Mouse (Mus musculus) kidney, embryonic 15.5 days (tissue): ENCODE data around the gene Gm19668. TPM values are rescaled to one million over a fixed set of nuclear protein-coding genes. Genes with fewer than 3 reads are reported as not detected.

ENCODE experiments used
- ATAC-seq: fragments of 200-750 bp; cut with Nextera tagmentation; replicated peaks from 2 replicates; pipeline ENCODE4 v1.8.0; 2017; ENCODE audit warnings: moderate TSS enrichment; ENCODE audit not compliant: low FRiP score
- H3K27ac ChIP-seq: fragments of 300-500 bp; sonication (generic); 2 replicates; pipeline ENCODE4 v1.5.1; 2015; ENCODE audit warnings: mild to moderate bottlenecking, inconsistent platforms
- H3K27me3 ChIP-seq: fragments of 300-500 bp; sonication (generic); 2 replicates; pipeline ENCODE4 v1.6.1; 2015; ENCODE audit warnings: inconsistent platforms
- H3K36me3 ChIP-seq: fragments of 300-500 bp; sonication (generic); 2 replicates; pipeline ENCODE4 v1.6.1; 2015; ENCODE audit warnings: inconsistent platforms
- H3K4me1 ChIP-seq: fragments of 300-500 bp; sonication (generic); 2 replicates; pipeline ENCODE4 v1.6.1; 2015; ENCODE audit warnings: inconsistent platforms
- H3K4me2 ChIP-seq: fragments of 300-500 bp; sonication (generic); 2 replicates; pipeline ENCODE4 v1.6.1; 2015; ENCODE audit warnings: moderate library complexity, mild to moderate bottlenecking, inconsistent platforms
- H3K4me3 ChIP-seq: fragments of 300-500 bp; sonication (generic); replicated peaks from 2 replicates; pipeline ENCODE4 v1.5.1; 2015; ENCODE audit warnings: mild to moderate bottlenecking, inconsistent platforms
- H3K9ac ChIP-seq: fragments of 300-500 bp; sonication (generic); 2 replicates; pipeline ENCODE4 v1.6.1; 2015; ENCODE audit warnings: mild to moderate bottlenecking, inconsistent platforms
- H3K9me3 ChIP-seq: fragments of 300-500 bp; sonication (generic); replicated peaks from 2 replicates; pipeline ENCODE4 v1.6.1; 2016; ENCODE audit warnings: inconsistent platforms
- WGBS: fragments of 180-500 bp; shearing (Covaris S2); methylation state at CpG from one replicate; pipeline ENCODE4 v1.1.7; 2015; ENCODE audit warnings: mixed read lengths; 5-methylcytosine and 5-hydroxymethylcytosine counted together
- polyA plus RNA-seq: library from polyadenylated mRNA; unstranded; fragments of >200 nt; fragmentation: Nextera tagmentation; extraction: Ambion mirVana; gene quantifications from 2 replicates; pipeline ENCODE4 v1.2.1, GENCODE M21; 2015

Gene Gm19668
- polyA plus RNA-seq = not detected in 2 replicates

- Histone ChIP-seq H3K9ac (no peak within 1 kb of the TSS), H3K4me2 (no peak within 1 kb of the TSS), H3K4me3 (no peak within 1 kb of the TSS), H3K27me3 (no peaks in the 10 kb centered on the region), H3K36me3 (no peaks in the 10 kb centered on the region), H3K27ac (no peak within 1 kb of the TSS), H3K4me1 (0 out of 2 replicates have a peak, but pooled peaks cover 2% of the 10 kb centered on the region), H3K9me3 (no peaks in the 10 kb centered on the region)
- 46% methylated on average over 8 of the region's 8 CpGs for WGBS
- ATAC-seq = no peak
These were observed at the start of gene Gm19668 for GRCm38 (mm10) chr10:77798921-77799508. TSS of gene Gm19668 (minus strand) at chr10:77799133.

GRCm38 (mm10) chr10:77847538-77847937 is 48.6 kb upstream of the Gm19668 start:
- WGBS = 70% methylated on average over 2 of the region's 2 CpGs
- 0 out of 2 replicates have a peak, but pooled peaks cover 2% of the 10 kb centered on the region for H3K9me3 ChIP-seq
- H3K27me3 ChIP-seq = no peaks in the 10 kb centered on the region
- H3K36me3 ChIP-seq = no peaks in the 10 kb centered on the region
- H3K4me1 ChIP-seq = no peaks in the 10 kb centered on the region
- no peak overlapping the region for H3K27ac ChIP-seq
- H3K9ac ChIP-seq = no peak overlapping the region
- H3K4me3 ChIP-seq = no peak overlapping the region
- no peak for ATAC-seq
- no peak overlapping the region for H3K4me2 ChIP-seq

GRCm38 (mm10) chr10:77846961-77847360 is 48.0 kb upstream of the Gm19668 start:
- no peak for ATAC-seq
- no peak overlapping the region for H3K27ac ChIP-seq
- H3K4me2 ChIP-seq = no peak overlapping the region
- no peaks in the 10 kb centered on the region for H3K4me1 ChIP-seq
- H3K9ac ChIP-seq = no peak overlapping the region
- no peaks in the 10 kb centered on the region for H3K27me3 ChIP-seq
- 36% methylated on average over 2 of the region's 2 CpGs for WGBS
- 0 out of 2 replicates have a peak, but pooled peaks cover 2% of the 10 kb centered on the region for H3K9me3 ChIP-seq
- H3K4me3 ChIP-seq = no peak overlapping the region
- H3K36me3 ChIP-seq = no peaks in the 10 kb centered on the region

- Histone ChIP-seq H3K9ac (no peak within 1 kb of the TSS), H3K36me3 (no peaks in the 10 kb centered on the region), H3K4me2 (no peak within 1 kb of the TSS), H3K4me1 (no peaks in the 10 kb centered on the region), H3K27ac (no peak within 1 kb of the TSS), H3K4me3 (no peak within 1 kb of the TSS), H3K27me3 (no peaks in the 10 kb centered on the region), H3K9me3 (0 out of 2 replicates have a peak, but pooled peaks cover 2% of the 10 kb centered on the region)
- no peak for ATAC-seq
- WGBS = 69% methylated on average over 3 of the region's 3 CpGs
These were observed 47.6 kb upstream of the Gm19668 start, which contains the start of gene Gm36176 for GRCm38 (mm10) chr10:77846503-77846902. TSS of gene Gm36176 (plus strand) at chr10:77846803.

- H3K27ac ChIP-seq = no peak overlapping the region
- no peaks in the 10 kb centered on the region for H3K9me3 ChIP-seq
- ATAC-seq = no peak
- H3K9ac ChIP-seq = no peak overlapping the region
- no peaks in the 10 kb centered on the region for H3K27me3 ChIP-seq
- no peaks in the 10 kb centered on the region for H3K4me1 ChIP-seq
- no peaks in the 10 kb centered on the region for H3K36me3 ChIP-seq
- H3K4me3 ChIP-seq = no peak overlapping the region
- 70% methylated on average over 6 of the region's 6 CpGs for WGBS
- no peak overlapping the region for H3K4me2 ChIP-seq
These were observed 40.1 kb upstream of the Gm19668 start for GRCm38 (mm10) chr10:77839006-77839405.

- H3K9me3 ChIP-seq = no peaks in the 10 kb centered on the region
- no peaks in the 10 kb centered on the region for H3K36me3 ChIP-seq
- no peak within 1 kb of the TSS for H3K4me3 ChIP-seq
- no peak within 1 kb of the TSS for H3K4me2 ChIP-seq
- no peaks in the 10 kb centered on the region for H3K27me3 ChIP-seq
- WGBS = 70% methylated on average over 9 of the region's 9 CpGs
- no peak within 1 kb of the TSS for H3K9ac ChIP-seq
- H3K27ac ChIP-seq = no peak within 1 kb of the TSS
- H3K4me1 ChIP-seq = no peaks in the 10 kb centered on the region
- ATAC-seq = no peak
These were observed 36.7 kb upstream of the Gm19668 start, which contains the start of gene Krtap10-10 for GRCm38 (mm10) chr10:77835647-77836046. TSS of gene Krtap10-10 (plus strand) at chr10:77835947.

GRCm38 (mm10) chr10:77826951-77827350 is 28.0 kb upstream of the Gm19668 start, which contains the start of gene Krtap10-4:
TSS of gene Krtap10-4 (minus strand) at chr10:77827095.
- Histone ChIP-seq H3K9me3 (no peaks in the 10 kb centered on the region), H3K27ac (no peak within 1 kb of the TSS), H3K9ac (no peak within 1 kb of the TSS), H3K4me1 (no peaks in the 10 kb centered on the region), H3K4me2 (no peak within 1 kb of the TSS), H3K27me3 (no peaks in the 10 kb centered on the region), H3K4me3 (no peak within 1 kb of the TSS), H3K36me3 (no peaks in the 10 kb centered on the region)
- WGBS = 61% methylated on average over 6 of the region's 6 CpGs
- ATAC-seq = no peak

- no peaks in the 10 kb centered on the region for H3K27me3 ChIP-seq
- H3K4me1 ChIP-seq = no peaks in the 10 kb centered on the region
- no peak overlapping the region for H3K9ac ChIP-seq
- H3K36me3 ChIP-seq = no peaks in the 10 kb centered on the region
- H3K4me2 ChIP-seq = no peak overlapping the region
- no peak overlapping the region for H3K4me3 ChIP-seq
- no peak overlapping the region for H3K27ac ChIP-seq
- 51% methylated on average over 4 of the region's 4 CpGs for WGBS
- ATAC-seq = no peak
- no peaks in the 10 kb centered on the region for H3K9me3 ChIP-seq
These were observed 20.3 kb upstream of the Gm19668 start for GRCm38 (mm10) chr10:77819203-77819602.

GRCm38 (mm10) chr10:77818523-77818922 is 19.6 kb upstream of the Gm19668 start:
- 96% methylated on average over 4 of the region's 4 CpGs for WGBS
- no peak overlapping the region for H3K4me3 ChIP-seq
- H3K9ac ChIP-seq = no peak overlapping the region
- no peaks in the 10 kb centered on the region for H3K9me3 ChIP-seq
- no peaks in the 10 kb centered on the region for H3K36me3 ChIP-seq
- H3K27ac ChIP-seq = no peak overlapping the region
- no peaks in the 10 kb centered on the region for H3K4me1 ChIP-seq
- H3K4me2 ChIP-seq = no peak overlapping the region
- H3K27me3 ChIP-seq = no peaks in the 10 kb centered on the region
- no peak for ATAC-seq

- Histone ChIP-seq H3K4me2 (no peak overlapping the region), H3K36me3 (no peaks in the 10 kb centered on the region), H3K4me3 (no peak overlapping the region), H3K27me3 (no peaks in the 10 kb centered on the region), H3K9me3 (no peaks in the 10 kb centered on the region), H3K27ac (no peak overlapping the region), H3K4me1 (no peaks in the 10 kb centered on the region), H3K9ac (no peak overlapping the region)
- WGBS = 30% methylated on average over 5 of the region's 5 CpGs
- ATAC-seq = no peak
These were observed 16.6 kb upstream of the Gm19668 start for GRCm38 (mm10) chr10:77815514-77815913.

- H3K4me1 ChIP-seq = no peaks in the 10 kb centered on the region
- H3K4me3 ChIP-seq = no peak within 1 kb of the TSS
These were observed 15.4 kb upstream of the Gm19668 start, which contains the start of gene Gm2696 for GRCm38 (mm10) chr10:77814382-77814781. TSS of gene Gm2696 (plus strand) at chr10:77814682.

GRCm38 (mm10) chr10:77811743-77812142 is 12.8 kb upstream of the Gm19668 start, which contains the start of gene Gm9507:
TSS of gene Gm9507 (minus strand) at chr10:77811843.
- Histone ChIP-seq H3K9me3 (no peaks in the 10 kb centered on the region), H3K4me3 (no peak within 1 kb of the TSS), H3K4me2 (no peak within 1 kb of the TSS), H3K27ac (no peak within 1 kb of the TSS), H3K27me3 (no peaks in the 10 kb centered on the region), H3K4me1 (no peaks in the 10 kb centered on the region), H3K36me3 (no peaks in the 10 kb centered on the region), H3K9ac (no peak within 1 kb of the TSS)
- no peak for ATAC-seq
- WGBS = 68% methylated on average over 5 of the region's 5 CpGs

More at GRCm38 (mm10) chr10:77814382-77814781, 15.4 kb upstream of the Gm19668 start, which contains the start of gene Gm2696:
- WGBS = 53% methylated on average over 4 of the region's 4 CpGs
- Histone ChIP-seq H3K27me3 (no peaks in the 10 kb centered on the region), H3K9me3 (no peaks in the 10 kb centered on the region), H3K36me3 (no peaks in the 10 kb centered on the region), H3K9ac (no peak within 1 kb of the TSS), H3K27ac (no peak within 1 kb of the TSS), H3K4me2 (no peak within 1 kb of the TSS)
- no peak for ATAC-seq
